Mouse (Mus musculus): Measurements from ENCODE around the gene Xylt1.

Gene Xylt1

GRCm38 (mm10) chr7:117482701-117483100, 101.9 kb downstream of the Xylt1 start:
- no peak for DNase-seq

GRCm38 (mm10) chr7:117484589-117484988, 103.8 kb downstream of the Xylt1 start:
- DNase-seq, result no peak

GRCm38 (mm10) chr7:117484989-117485536, 104.3 kb downstream of the Xylt1 start:
- peak; percentile 41 to 43 for DNase-seq

GRCm38 (mm10) chr7:117486425-117487172, 105.8 kb downstream of the Xylt1 start:
- DNase-seq, result peak; percentile 29 to 31

- DNase-seq, result peak; percentile 17 to 48
Measured at GRCm38 (mm10) chr7:117487173-117487490, 106.4 kb downstream of the Xylt1 start.

GRCm38 (mm10) chr7:117489973-117490372, 109.2 kb downstream of the Xylt1 start:
- DNase-seq, result no peak

GRCm38 (mm10) chr7:117490500-117491205, 109.9 kb downstream of the Xylt1 start:
- no peak for DNase-seq

GRCm38 (mm10) chr7:117491495-117491894, 110.7 kb downstream of the Xylt1 start:
- no peak for DNase-seq

GRCm38 (mm10) chr7:117494210-117494609, 113.4 kb downstream of the Xylt1 start:
- peak; percentile 9 to 34 for DNase-seq

GRCm38 (mm10) chr7:117494618-117495310, 114.0 kb downstream of the Xylt1 start:
- DNase-seq, result peak; percentile 22 to 47

- no peak for DNase-seq
Measured at GRCm38 (mm10) chr7:117495751-117496150, 115.0 kb downstream of the Xylt1 start.

- DNase-seq, result no peak
Measured at GRCm38 (mm10) chr7:117498173-117498572, 117.4 kb downstream of the Xylt1 start.

- DNase-seq, result no peak
Measured at GRCm38 (mm10) chr7:117501355-117502181, 120.8 kb downstream of the Xylt1 start.

GRCm38 (mm10) chr7:117502415-117502814, 121.6 kb downstream of the Xylt1 start:
- no peak for DNase-seq

- no peak for DNase-seq
Measured at GRCm38 (mm10) chr7:117503714-117504113, 122.9 kb downstream of the Xylt1 start.

- DNase-seq, result peak; percentile 11 to 52
Measured at GRCm38 (mm10) chr7:117505791-117506190, 125.0 kb downstream of the Xylt1 start.

GRCm38 (mm10) chr7:117507351-117507750, 126.6 kb downstream of the Xylt1 start:
- DNase-seq, result no peak

- no peak for DNase-seq
Measured at GRCm38 (mm10) chr7:117508090-117508489, 127.3 kb downstream of the Xylt1 start.

- DNase-seq, result no peak
Measured at GRCm38 (mm10) chr7:117510113-117510512, 129.3 kb downstream of the Xylt1 start.

- no peak for DNase-seq
Measured at GRCm38 (mm10) chr7:117512301-117512700, 131.5 kb downstream of the Xylt1 start.

GRCm38 (mm10) chr7:117515794-117516193, 135.0 kb downstream of the Xylt1 start:
- no peak for DNase-seq

GRCm38 (mm10) chr7:117516896-117517295, 136.1 kb downstream of the Xylt1 start:
- no peak for DNase-seq
